Mouse (Mus musculus) hematopoietic stem cell, adult 5-6 weeks (primary cell): Measurements from ENCODE around the gene Ephb3. TPM values are rescaled to one million over a fixed set of nuclear protein-coding genes. Genes with fewer than 3 reads are reported as not detected.

ENCODE experiments used
- ATAC-seq, 2 experiments: fragments of 125-278 bp in 1 of 2; replicated peaks in 1 of 2; 2 replicates each; pipeline ENCODE4 v1.8.0; 2016 to 2017; ENCODE audit warnings: inconsistent platforms in 2 of 2, mild to moderate bottlenecking in 2 of 2, moderate number of reproducible peaks in 2 of 2, low read depth in 1 of 2, moderate TSS enrichment in 1 of 2; ENCODE audit not compliant: low FRiP score in 2 of 2, poor library complexity in 2 of 2, severe bottlenecking in 2 of 2, insufficient read depth in 1 of 2, low TSS enrichment in 1 of 2
- total RNA-seq: library from RNA; stranded (forward); fragments of 172-1452, 232-1000 nt; gene quantifications from 2 replicates; pipeline ENCODE4 v1.2.3, GENCODE M21; 2017

Gene Ephb3
- total RNA-seq, 1 experiment from 2014 or later, result 0.05 TPM

GRCm38 (mm10) chr16:21198006-21198405 is 6.5 kb upstream of the Ephb3 start:
- no peak for ATAC-seq

DNA sequence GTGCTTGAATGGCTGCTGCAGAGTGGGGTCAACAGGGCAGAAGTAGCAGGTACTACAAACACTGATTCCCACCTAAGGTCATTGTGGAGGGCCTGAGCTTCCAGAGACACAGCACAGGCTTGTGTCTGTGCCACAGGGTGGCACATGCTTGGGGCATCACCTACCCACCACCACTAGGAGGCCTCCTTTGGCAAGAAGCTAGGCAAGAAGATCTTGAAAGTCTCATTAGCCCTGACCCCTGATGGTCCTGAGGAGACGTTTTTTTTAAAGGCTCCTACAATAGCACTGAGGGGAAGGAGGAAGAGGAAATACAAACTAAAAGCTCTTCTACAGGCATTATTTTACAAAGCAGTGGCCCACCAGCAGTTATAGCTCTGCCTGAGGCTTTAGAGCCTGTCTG is 6.0 kb upstream of the Ephb3 start:
- peak; percentile 69 to 72 for ATAC-seq

DNA sequence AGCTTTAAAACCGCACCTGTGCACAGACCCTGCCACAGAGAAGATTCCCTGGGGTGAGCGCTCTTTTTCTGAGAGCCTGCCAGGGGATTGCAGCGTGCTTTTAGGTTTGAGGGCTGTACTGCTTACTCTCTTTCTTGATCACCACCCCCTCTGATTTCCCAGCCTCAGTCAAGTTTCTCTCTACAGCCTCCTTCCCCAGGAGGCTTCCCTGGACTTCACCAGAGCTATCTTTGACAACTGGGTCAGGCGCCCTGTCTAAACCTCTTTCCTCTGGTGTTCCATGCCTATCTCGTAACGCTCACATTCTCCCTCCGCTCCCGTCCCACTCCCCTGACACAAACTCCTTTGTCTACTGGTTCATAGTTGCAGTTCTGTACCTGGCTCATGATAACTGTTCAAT is 5.1 kb upstream of the Ephb3 start:
- no peak for ATAC-seq

DNA sequence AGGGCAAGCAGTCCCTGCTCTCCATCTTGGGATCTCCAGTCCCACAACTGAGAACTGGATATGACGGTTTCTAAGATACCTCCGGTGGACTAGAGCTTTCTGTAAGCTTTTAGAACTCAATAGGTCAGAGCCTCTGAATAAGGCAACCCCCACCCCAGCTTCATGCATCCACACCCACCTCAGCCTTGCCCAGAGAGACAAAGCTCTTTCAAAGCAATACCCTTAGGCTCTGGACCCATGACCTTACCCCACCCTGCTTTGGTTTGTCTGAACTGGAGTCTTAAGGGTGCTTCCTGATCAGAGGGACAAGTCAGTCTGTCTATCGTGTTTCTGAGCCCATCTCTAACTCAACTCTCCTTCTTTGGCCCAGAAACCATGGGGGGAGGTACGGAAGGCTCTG is 1.8 kb upstream of the Ephb3 start:
- ATAC-seq, result no peak

DNA sequence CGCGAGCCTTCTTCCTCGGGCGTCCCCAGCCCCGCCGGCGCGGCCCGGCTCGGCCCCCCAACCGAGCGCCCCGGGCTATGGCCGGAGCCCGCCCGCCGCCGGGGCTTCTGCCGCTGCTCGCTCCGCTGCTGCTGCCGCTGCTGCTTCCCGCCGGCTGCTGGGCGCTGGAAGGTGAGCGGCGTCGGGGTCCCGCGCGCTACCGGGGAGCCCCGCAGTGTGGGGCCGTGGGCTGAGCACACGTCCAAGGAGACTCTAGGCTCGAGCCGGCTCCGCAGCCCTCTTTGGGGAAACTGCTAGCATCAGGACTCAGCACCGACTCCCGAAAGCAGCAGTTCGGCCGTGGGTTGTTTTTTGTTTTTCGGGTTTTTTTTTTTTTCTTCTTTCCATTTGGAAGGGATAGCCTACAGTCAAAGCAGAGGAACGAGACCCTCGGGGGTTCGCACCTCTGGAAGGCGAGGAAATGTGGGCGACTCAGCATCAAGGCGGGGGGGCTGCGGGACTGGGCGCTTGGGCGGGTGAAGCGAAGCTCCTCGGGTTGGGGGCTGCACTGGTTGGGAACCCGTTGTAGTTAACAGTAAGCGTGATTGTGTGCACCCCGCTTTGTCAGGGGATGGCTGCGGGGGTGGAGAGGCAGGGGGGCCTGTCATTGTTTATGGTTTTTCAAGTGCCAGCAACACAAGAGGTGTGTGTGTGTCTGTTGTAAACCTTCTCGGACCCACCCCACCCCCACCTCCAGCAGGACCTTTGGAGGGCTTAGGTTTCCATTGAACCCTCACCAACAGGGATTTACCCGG is 735 bp downstream of the Ephb3 start:
- ATAC-seq, result no peak

DNA sequence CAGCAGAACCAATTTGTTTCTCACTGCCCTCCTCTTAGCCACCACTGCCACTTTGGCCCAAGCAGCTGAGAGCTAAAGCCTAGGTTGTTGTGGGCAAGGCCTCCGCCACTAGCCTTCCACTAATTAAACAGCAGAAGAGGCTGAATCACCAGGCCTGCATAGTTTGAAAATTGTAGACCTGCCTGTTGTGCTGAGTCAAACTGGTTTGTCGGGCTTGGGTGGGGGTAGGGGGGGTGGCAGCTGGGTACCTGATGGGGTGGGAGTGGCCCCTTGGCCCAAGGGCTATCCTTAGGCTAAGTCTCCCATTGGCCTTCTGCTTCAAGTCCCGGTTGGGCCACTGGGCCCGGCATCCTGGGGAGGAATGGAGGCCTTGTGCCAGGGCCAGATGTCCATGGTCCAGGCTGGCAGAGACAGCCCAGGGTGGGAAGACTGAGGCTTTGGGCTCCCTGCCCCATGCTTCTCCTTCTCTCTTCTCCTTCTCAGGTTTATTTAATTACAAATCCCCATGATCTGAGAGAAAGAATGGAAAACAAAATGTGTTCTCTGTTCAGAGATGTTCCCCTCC is 3.5 kb downstream of the Ephb3 start:
- no peak for ATAC-seq

DNA sequence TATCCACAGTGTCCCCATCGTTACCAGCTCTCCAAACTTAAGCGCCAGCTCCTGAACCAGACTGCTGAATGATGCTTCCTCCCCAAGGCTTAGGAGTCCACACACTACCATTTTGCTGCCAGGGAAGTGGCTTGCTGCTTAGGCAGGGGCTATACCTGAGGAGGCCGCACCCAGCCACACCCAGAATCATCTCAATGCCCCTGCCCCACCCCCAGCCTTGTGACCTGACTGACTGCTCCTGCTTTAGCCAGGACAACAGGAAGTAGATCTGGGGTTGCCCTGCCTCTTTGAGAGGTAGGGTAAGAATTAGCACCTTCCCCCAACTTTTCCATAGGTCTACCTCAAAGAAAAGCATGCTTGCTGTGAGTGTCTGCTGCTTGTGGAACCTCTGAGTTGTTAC is 4.7 kb downstream of the Ephb3 start:
- ATAC-seq, result no peak

DNA sequence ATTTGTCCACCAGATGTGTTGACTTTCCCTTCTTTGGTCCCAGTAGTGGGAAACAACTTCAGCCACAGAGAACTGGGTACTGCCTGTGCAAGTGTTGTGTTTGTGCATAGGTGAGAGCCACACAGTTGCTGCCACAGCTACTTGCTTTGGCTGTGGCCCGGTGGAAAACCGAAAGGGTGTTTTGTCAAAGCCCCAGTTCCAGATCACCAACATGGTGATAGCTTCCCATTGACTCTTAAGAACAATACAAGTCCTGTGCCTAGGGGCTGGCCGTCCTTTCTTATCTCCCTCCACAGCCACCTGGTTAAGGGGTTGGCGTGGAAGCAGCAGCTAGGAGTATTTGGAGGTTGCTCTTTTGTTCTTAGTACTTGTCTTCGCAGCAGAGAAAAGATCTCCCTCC is 5.6 kb downstream of the Ephb3 start:
- ATAC-seq, result no peak

DNA sequence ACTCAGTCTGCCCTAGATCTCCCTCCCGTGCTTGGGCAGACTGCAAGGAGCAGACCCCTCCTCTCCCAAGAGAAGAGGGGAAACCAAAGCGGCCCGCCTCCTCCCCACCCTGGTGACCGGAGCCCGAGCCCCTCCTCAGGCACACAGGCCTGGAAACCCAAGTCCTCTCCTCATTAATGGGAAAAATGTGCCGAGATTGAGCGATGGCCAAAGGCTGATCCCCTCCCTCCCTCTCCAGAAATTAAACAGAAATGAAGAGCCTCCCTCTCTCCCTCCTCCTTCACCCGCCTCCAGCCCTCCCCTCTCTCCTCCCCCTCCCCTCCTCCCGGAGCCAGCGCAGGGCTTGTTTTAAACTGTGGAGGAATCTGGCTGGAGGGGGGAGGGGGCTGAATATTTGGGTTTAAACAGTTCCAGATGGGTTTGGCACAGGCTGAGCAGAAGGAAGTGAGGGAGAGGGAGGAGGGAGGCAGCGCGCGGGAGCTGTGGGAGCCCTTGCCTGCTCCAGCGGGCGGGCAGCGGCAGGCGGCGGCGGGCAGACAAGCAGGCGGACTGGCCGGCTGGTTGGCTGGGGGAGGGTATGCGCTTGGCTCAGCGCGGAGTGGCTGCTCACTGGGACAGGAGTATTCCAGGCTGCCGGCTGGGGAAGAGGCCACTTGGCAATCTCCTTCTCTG is 6.2 kb downstream of the Ephb3 start:
- ATAC-seq, result peak; percentile 65 to 80; a peak in 3 of 4 replicates

DNA sequence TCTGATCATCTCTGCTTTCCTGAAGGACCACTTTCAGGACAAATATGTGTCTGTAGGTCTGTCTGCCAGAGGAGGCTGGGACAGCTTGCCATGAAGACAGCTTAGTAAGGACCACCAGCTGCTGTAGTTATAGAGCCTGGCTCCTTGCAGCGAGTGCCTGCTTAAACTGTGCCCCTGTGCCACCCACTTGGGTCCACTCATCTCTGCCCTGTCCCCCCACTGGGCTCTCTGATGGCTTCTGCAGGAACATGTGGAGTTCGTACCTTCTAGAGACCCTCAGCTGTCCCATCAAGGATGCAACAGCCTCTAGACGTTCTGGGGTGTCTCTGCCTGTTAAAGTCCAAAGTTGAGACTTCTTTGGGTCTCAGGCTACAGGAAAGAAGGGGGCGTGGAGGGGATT is 6.9 kb downstream of the Ephb3 start:
- no peak for ATAC-seq

DNA sequence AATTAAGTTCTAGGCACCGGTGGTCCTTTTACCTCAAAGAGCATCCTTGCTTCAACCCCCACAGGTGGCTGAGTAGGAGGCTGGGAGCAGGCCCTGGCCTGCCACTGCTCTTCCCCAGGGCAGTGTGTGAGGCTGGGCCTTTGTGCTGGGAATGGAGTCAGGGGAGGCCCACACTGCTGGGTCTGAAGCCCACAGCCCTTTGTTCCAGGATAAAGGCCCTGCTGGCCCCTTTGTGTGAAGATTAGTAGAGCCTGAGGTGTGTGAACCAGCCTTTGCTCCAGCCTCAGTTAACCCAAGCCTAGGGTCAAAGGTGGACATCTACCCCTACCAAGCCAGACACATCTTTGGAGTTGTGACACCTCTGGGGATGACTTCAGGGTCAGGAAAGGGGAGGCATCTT is 7.8 kb downstream of the Ephb3 start:
- ATAC-seq, result no peak

DNA sequence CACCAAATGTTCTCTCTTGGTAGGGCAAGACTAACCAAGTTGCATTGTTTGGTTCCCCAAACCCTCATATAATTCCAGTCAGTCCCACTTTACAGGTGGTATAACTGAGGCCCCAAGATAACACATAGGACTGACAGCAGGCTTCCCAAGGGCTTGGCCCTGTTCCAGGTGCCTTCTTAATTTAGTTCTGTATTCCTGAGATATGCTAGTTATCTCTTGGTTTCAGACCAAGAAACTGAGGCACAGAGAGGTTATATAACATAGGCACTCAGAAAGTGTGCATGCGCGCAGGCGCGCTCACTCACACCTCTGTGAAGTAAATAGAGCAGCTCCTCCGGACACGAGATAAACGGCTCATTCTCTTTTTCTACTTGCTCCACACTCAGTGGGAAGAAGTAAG is 9.4 kb downstream of the Ephb3 start:
- no peak for ATAC-seq

- no peak for ATAC-seq
Observed at GRCm38 (mm10) chr16:21214803-21215202, 10.2 kb downstream of the Ephb3 start.

- peak; percentile 23 to 63; a peak in 2 of 4 replicates for ATAC-seq
Observed at GRCm38 (mm10) chr16:21216047-21216446, 11.5 kb downstream of the Ephb3 start.

DNA sequence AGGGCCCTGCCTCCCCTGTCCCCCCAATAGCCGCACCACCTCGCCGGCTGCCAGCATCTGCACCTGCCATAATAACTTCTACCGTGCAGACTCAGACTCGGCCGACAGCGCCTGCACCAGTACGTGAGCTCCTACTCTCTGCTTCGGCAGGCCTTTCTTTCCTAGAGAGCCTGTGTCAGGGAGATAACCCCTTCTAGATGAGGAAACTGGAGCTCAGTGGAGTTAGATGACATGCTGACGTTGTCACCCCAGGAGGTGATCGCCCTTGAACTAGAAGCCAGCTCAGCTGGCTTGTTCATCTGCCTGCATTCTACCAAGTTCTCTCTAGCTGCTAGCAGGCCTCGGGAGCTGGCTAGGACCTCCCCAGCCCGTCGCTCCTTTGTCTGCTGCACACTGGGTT is 12.7 kb downstream of the Ephb3 start:
- ATAC-seq, result no peak

GRCm38 (mm10) chr16:21219656-21220055 is 15.1 kb downstream of the Ephb3 start:
- ATAC-seq, result no peak

DNA sequence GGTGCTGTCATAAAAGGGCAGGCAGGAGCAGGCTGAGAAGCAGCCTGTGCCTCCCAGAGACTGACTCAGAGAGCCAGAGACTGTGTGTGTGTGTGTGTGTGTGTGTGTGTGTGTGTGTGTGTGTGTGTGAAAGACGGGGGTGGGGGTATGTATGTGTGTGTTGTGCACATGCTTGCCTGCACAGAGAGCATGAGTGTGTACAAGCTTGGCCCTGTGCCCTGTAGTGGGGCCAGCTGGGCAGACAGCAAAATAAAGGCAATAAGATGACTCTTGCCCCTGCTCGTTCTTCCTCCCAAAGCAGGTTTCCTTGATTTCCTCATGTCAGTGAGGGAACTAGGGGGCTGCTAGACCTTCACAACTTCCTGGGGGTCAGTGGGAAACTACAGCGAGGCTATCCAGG is 18.5 kb downstream of the Ephb3 start:
- no peak for ATAC-seq

DNA sequence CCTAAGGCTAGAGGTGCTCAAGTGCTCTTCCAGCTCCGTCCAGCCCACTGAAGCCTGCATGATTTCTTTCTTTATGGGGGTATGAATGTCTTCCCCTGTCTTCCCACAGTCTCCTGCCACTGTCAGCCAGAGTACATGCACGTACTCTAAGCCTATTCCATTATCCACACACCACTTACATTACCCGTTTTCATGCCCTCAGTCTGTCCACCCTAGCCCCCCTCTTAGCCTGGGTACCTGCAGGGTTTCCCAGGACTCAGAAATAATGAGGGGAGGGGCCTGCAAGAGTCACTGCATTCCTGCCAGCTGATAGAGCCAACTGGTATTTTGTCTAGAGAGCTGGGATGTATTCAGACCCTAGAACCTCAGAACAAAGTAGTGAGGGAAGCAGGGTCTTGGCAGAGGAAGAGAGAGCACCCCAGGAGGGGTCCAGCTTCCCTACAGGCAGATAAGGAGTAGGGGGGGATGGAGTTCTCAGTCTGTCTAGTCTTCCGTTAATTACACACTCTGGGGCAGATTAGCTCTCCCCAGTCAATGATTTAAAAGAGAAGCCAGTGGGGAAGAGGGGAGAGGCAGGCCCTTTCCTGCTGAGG is 20.2 kb downstream of the Ephb3 start:
- no peak for ATAC-seq
